Mouse (Mus musculus): ENCODE data around the gene Slfn8.

DNA sequence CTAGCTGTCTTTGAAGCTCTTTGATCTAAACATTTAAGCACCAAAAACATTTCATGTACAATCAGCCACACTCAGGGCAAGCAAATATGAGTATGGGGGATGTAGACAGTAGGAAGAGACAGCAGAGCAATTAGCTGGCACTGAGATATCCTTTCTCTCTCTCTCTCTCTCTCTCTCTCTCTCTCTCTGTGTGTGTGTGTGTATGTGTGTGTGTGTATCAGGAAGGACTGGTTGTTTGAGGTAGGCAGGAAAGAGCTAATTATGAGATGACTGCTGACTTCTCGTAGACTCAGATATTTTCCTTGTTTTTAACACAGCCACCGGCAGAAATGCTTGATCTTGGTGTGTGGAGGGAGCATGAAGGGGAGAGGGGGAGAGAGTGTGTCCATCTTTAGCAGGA lies 58.9 kb downstream of the Slfn8 start:
- TF ChIP-seq MYOD1 (IDR thresholded peaks at IDR 0.05; ENCODE audit: control insufficient read depth in 1 of 3, insufficient read length in 2 of 3, low read depth in 2 of 3) (no peak), POLR2AphosphoS2 (IDR thresholded peaks at IDR 0.05; ENCODE audit: insufficient read length, low read depth) (no peak), POLR2A (IDR thresholded peaks at IDR 0.05; ENCODE audit: insufficient read length, low read depth) (no peak), TCF12 (IDR thresholded peaks at IDR 0.05; ENCODE audit: insufficient read depth, poor library complexity, severe bottlenecking) (no peak), REST (IDR thresholded peaks at IDR 0.05; ENCODE audit: insufficient read depth, insufficient read length) (no peak), E2F4 (IDR thresholded peaks at IDR 0.05; ENCODE audit: insufficient read depth) (no peak), MAX (IDR thresholded peaks at IDR 0.05; ENCODE audit: low read depth) (no peak)
